Mouse (Mus musculus) thymus, adult 2 months (tissue): ENCODE measurements around the gene Ell2. TPM values are rescaled to one million over a fixed set of nuclear protein-coding genes. Genes with fewer than 3 reads are reported as not detected.

Experiments
- DNase-seq: peaks from one replicate; pipeline ENCODE4 v3.0.0; 2021
- H3K27ac ChIP-seq: fragments of 200-500 bp; 2 replicates; pipeline ENCODE4 v1.5.1; 2012; ENCODE audit warnings: low read length, control low read depth; ENCODE audit not compliant: control insufficient read depth, insufficient read depth
- H3K27me3 ChIP-seq: fragments of 200-500 bp; 2 replicates; pipeline ENCODE4 v1.6.1; 2012; ENCODE audit warnings: mild to moderate bottlenecking, low read length, moderate library complexity, mixed read lengths; ENCODE audit not compliant: control insufficient read depth, insufficient read depth
- H3K36me3 ChIP-seq: fragments of 200-500 bp; 2 replicates; pipeline ENCODE4 v1.6.1; 2012; ENCODE audit warnings: mild to moderate bottlenecking, low read length, moderate library complexity; ENCODE audit not compliant: control insufficient read depth, insufficient read depth
- H3K4me1 ChIP-seq: fragments of 200-500 bp; replicated peaks from 2 replicates; pipeline ENCODE4 v1.6.1; 2012; ENCODE audit warnings: low read length; ENCODE audit not compliant: control insufficient read depth, insufficient read depth
- H3K4me3 ChIP-seq: fragments of 200-500 bp; 2 replicates; pipeline ENCODE4 v1.5.1; 2012; ENCODE audit warnings: mild to moderate bottlenecking, low read length, control low read depth, moderate library complexity; ENCODE audit not compliant: control insufficient read depth, insufficient read depth
- CTCF ChIP-seq: fragments of 200-500 bp; IDR thresholded peaks from 2 replicates; pipeline ENCODE4 v1.5.1; 2012; ENCODE audit warnings: mild to moderate bottlenecking, control low read depth, low read length, moderate library complexity, borderline replicate concordance; ENCODE audit not compliant: control insufficient read depth, poor library complexity, insufficient read depth; ENCODE audit errors: extremely low read depth
- POLR2A ChIP-seq: fragments of 200-500 bp; IDR thresholded peaks from 2 replicates; pipeline ENCODE4 v1.6.1; 2012; ENCODE audit warnings: mild to moderate bottlenecking, low read length, control low read depth, moderate library complexity; ENCODE audit not compliant: control insufficient read depth, poor library complexity, insufficient read depth; ENCODE audit errors: extremely low read depth
- WGBS: fragments of 180-500 bp; shearing (Covaris S2); methylation state at CpG from one replicate; pipeline ENCODE4 v1.1.7; 2018; 5-methylcytosine and 5-hydroxymethylcytosine counted together
- polyA plus RNA-seq: library from polyadenylated mRNA; depleted of rRNA; stranded (reverse); fragments of >200 nt; gene quantifications from 2 replicates; pipeline ENCODE4 v1.2.3, GENCODE M21; 2012

Ell2 gene
- polyA plus RNA-seq, 1 experiment: 2.2 TPM

- no peak overlapping the region for H3K27ac ChIP-seq
- no peaks in the 10 kb centered on the region for H3K27me3 ChIP-seq
- WGBS: 96% methylated on average over 1 of the region's 1 CpGs
- TF ChIP-seq POLR2A (no peak), CTCF (no peak)
- DNase-seq: no peak
- no peaks in the 10 kb centered on the region for H3K36me3 ChIP-seq
- H3K4me1 ChIP-seq: no peaks in the 10 kb centered on the region
- H3K4me3 ChIP-seq: no peak overlapping the region
Observed at GRCm38 (mm10) chr13:75765742-75766141, 59.2 kb downstream of the Ell2 start.

GRCm38 (mm10) chr13:75766238-75766637, 59.7 kb downstream of the Ell2 start:
- no peak for TF ChIP-seq CTCF
- no peak for TF ChIP-seq POLR2A
- Histone ChIP-seq H3K4me1 (no peaks in the 10 kb centered on the region), H3K27ac (no peak overlapping the region), H3K27me3 (no peaks in the 10 kb centered on the region), H3K4me3 (no peak overlapping the region), H3K36me3 (no peaks in the 10 kb centered on the region)
- 93% methylated on average over 5 of the region's 5 CpGs for WGBS
- DNase-seq: no peak

GRCm38 (mm10) chr13:75766967-75767366, 60.4 kb downstream of the Ell2 start:
- Histone ChIP-seq H3K27me3 (no peaks in the 10 kb centered on the region), H3K4me1 (no peaks in the 10 kb centered on the region), H3K4me3 (no peak overlapping the region), H3K27ac (no peak overlapping the region), H3K36me3 (no peaks in the 10 kb centered on the region)
- no peak for TF ChIP-seq POLR2A
- TF ChIP-seq CTCF: no peak
- DNase-seq: no peak
- 95% methylated on average over 2 of the region's 2 CpGs for WGBS

GRCm38 (mm10) chr13:75770744-75771143, 64.2 kb downstream of the Ell2 start:
- TF ChIP-seq POLR2A (no peak), CTCF (no peak)
- H3K27ac ChIP-seq: no peak overlapping the region
- no peak for DNase-seq
- no peaks in the 10 kb centered on the region for H3K4me1 ChIP-seq
- no peaks in the 10 kb centered on the region for H3K27me3 ChIP-seq
- H3K4me3 ChIP-seq: no peak overlapping the region
- WGBS: 97% methylated on average over 2 of the region's 2 CpGs
- no peaks in the 10 kb centered on the region for H3K36me3 ChIP-seq

GRCm38 (mm10) chr13:75771404-75771803, 64.8 kb downstream of the Ell2 start:
- no peaks in the 10 kb centered on the region for H3K36me3 ChIP-seq
- H3K4me3 ChIP-seq: no peak overlapping the region
- H3K4me1 ChIP-seq: no peaks in the 10 kb centered on the region
- no peaks in the 10 kb centered on the region for H3K27me3 ChIP-seq
- TF ChIP-seq CTCF (no peak), POLR2A (no peak)
- DNase-seq: no peak
- 72% methylated on average over 4 of the region's 4 CpGs for WGBS
- no peak overlapping the region for H3K27ac ChIP-seq

- TF ChIP-seq CTCF: no peak
- no peak for TF ChIP-seq POLR2A
- Histone ChIP-seq H3K4me1 (no peaks in the 10 kb centered on the region), H3K27me3 (no peaks in the 10 kb centered on the region), H3K4me3 (no peak overlapping the region), H3K36me3 (no peaks in the 10 kb centered on the region), H3K27ac (no peak overlapping the region)
- no peak for DNase-seq
- WGBS: 92% methylated on average over 3 of the region's 3 CpGs
Observed at GRCm38 (mm10) chr13:75771984-75772730, 65.6 kb downstream of the Ell2 start.
